Mouse (Mus musculus): ENCODE results near the gene Ankrd9. TPM values are rescaled to one million over a fixed set of nuclear protein-coding genes. Genes with fewer than 3 reads are reported as not detected.

Gene Ankrd9
- total RNA-seq (2022), result 10 to 100 TPM; 61.3 to 73.8 (median 68.6) TPM

- peak; percentile 97 for DNase-seq (ENCODE audit: low spot score)
Measured at GRCm38 (mm10) chr12:110978607-110979406, at the start of gene Ankrd9. Gene Ankrd9, minus strand, starts transcription at chr12:110979040.

GRCm38 (mm10) chr12:111021577-111021976 is 42.7 kb upstream of the Ankrd9 start:
- no peak for DNase-seq (ENCODE audit: low spot score)

- no peak for DNase-seq (ENCODE audit: low spot score)
Measured at GRCm38 (mm10) chr12:111021138-111021537, 42.3 kb upstream of the Ankrd9 start.

- DNase-seq (ENCODE audit: low spot score), result no peak
Measured at GRCm38 (mm10) chr12:111019086-111019485, 40.2 kb upstream of the Ankrd9 start.

- no peak for DNase-seq (ENCODE audit: low spot score)
Measured at GRCm38 (mm10) chr12:111018068-111018467, 39.2 kb upstream of the Ankrd9 start.

- DNase-seq (ENCODE audit: low spot score), result no peak
Measured at GRCm38 (mm10) chr12:111016807-111017206, 38.0 kb upstream of the Ankrd9 start.

GRCm38 (mm10) chr12:111009615-111010257 is 30.9 kb upstream of the Ankrd9 start:
- no peak for DNase-seq (ENCODE audit: low spot score)

- peak; percentile 26 for DNase-seq (ENCODE audit: low spot score)
Measured at GRCm38 (mm10) chr12:111008500-111009490, 30.0 kb upstream of the Ankrd9 start.

- DNase-seq (ENCODE audit: low spot score), result peak; percentile 33
Measured at GRCm38 (mm10) chr12:111007134-111008103, 28.6 kb upstream of the Ankrd9 start.

- no peak for DNase-seq (ENCODE audit: low spot score)
Measured at GRCm38 (mm10) chr12:111006339-111006738, 27.5 kb upstream of the Ankrd9 start.

- no peak for DNase-seq (ENCODE audit: low spot score)
Measured at GRCm38 (mm10) chr12:111005803-111006202, 27.0 kb upstream of the Ankrd9 start.

- no peak for DNase-seq (ENCODE audit: low spot score)
Measured at GRCm38 (mm10) chr12:111004142-111004541, 25.3 kb upstream of the Ankrd9 start.

GRCm38 (mm10) chr12:111000956-111001355 is 22.1 kb upstream of the Ankrd9 start:
- no peak for DNase-seq (ENCODE audit: low spot score)

- no peak for DNase-seq (ENCODE audit: low spot score)
Measured at GRCm38 (mm10) chr12:110999820-111000219, 21.0 kb upstream of the Ankrd9 start.

- no peak for DNase-seq (ENCODE audit: low spot score)
Measured at GRCm38 (mm10) chr12:110998092-110998491, 19.3 kb upstream of the Ankrd9 start.

GRCm38 (mm10) chr12:110994666-110995065 is 15.8 kb upstream of the Ankrd9 start:
- DNase-seq (ENCODE audit: low spot score), result no peak

GRCm38 (mm10) chr12:110993226-110993625 is 14.4 kb upstream of the Ankrd9 start:
- DNase-seq (ENCODE audit: low spot score), result no peak

- no peak for DNase-seq (ENCODE audit: low spot score)
Measured at GRCm38 (mm10) chr12:110992771-110993170, 13.9 kb upstream of the Ankrd9 start.

- DNase-seq (ENCODE audit: low spot score), result peak; percentile 91
Measured at GRCm38 (mm10) chr12:110992128-110992553, 13.3 kb upstream of the Ankrd9 start.

GRCm38 (mm10) chr12:110991361-110992127 is 12.7 kb upstream of the Ankrd9 start:
- peak; percentile 56 for DNase-seq (ENCODE audit: low spot score)
